Mouse (Mus musculus): Measurements from ENCODE around the gene Pip5k1b. TPM values are rescaled to one million over a fixed set of nuclear protein-coding genes. Genes with fewer than 3 reads are reported as not detected.

Gene Pip5k1b
- total RNA-seq, 2 experiments from 2014 or later, result 18.7 to 20.1 TPM

GRCm38 (mm10) chr19:24543386-24544350, 12.0 kb downstream of the Pip5k1b start:
- DNase-seq, result no peak

- no peak for DNase-seq
Measured at GRCm38 (mm10) chr19:24542293-24542675, 13.4 kb downstream of the Pip5k1b start.

- no peak for DNase-seq
Measured at GRCm38 (mm10) chr19:24541669-24542292, 13.9 kb downstream of the Pip5k1b start.

- no peak for DNase-seq
Measured at GRCm38 (mm10) chr19:24540952-24541668, 14.6 kb downstream of the Pip5k1b start.

GRCm38 (mm10) chr19:24539041-24539440, 16.6 kb downstream of the Pip5k1b start:
- no peak for DNase-seq

- no peak for DNase-seq
Measured at GRCm38 (mm10) chr19:24538181-24538580, 17.5 kb downstream of the Pip5k1b start.

- no peak for DNase-seq
Measured at GRCm38 (mm10) chr19:24537691-24538090, 18.0 kb downstream of the Pip5k1b start.

- no peak for DNase-seq
Measured at GRCm38 (mm10) chr19:24536920-24537319, 18.8 kb downstream of the Pip5k1b start.

GRCm38 (mm10) chr19:24536280-24536679, 19.4 kb downstream of the Pip5k1b start:
- no peak for DNase-seq

- no peak for DNase-seq
Measured at GRCm38 (mm10) chr19:24535161-24535560, 20.5 kb downstream of the Pip5k1b start.

- DNase-seq, result no peak
Measured at GRCm38 (mm10) chr19:24534733-24535132, 20.9 kb downstream of the Pip5k1b start.

GRCm38 (mm10) chr19:24528910-24529561, 26.6 kb downstream of the Pip5k1b start:
- no peak for DNase-seq

GRCm38 (mm10) chr19:24528129-24528730, 27.4 kb downstream of the Pip5k1b start:
- DNase-seq, result no peak

- no peak for DNase-seq
Measured at GRCm38 (mm10) chr19:24527613-24527948, 28.1 kb downstream of the Pip5k1b start.

- no peak for DNase-seq
Measured at GRCm38 (mm10) chr19:24526731-24527612, 28.7 kb downstream of the Pip5k1b start.

GRCm38 (mm10) chr19:24523476-24524313, 32.0 kb downstream of the Pip5k1b start:
- DNase-seq, result no peak

- no peak for DNase-seq
Measured at GRCm38 (mm10) chr19:24521997-24522396, 33.7 kb downstream of the Pip5k1b start.

GRCm38 (mm10) chr19:24521146-24521545, 34.5 kb downstream of the Pip5k1b start:
- DNase-seq, result no peak

- DNase-seq, result no peak
Measured at GRCm38 (mm10) chr19:24519732-24520409, 35.8 kb downstream of the Pip5k1b start.
